Mouse (Mus musculus): ENCODE measurements around the gene Mapk10. TPM values are rescaled to one million over a fixed set of nuclear protein-coding genes. Genes with fewer than 3 reads are reported as not detected.
A peak's percentile ranks its signal among the peaks of the same experiment; 100 is the strongest.
"Not testable (repeated sequence)": the region's sequence is repeated elsewhere in the genome, so short reads cannot be mapped to it uniquely, and the experiment has no call there.

Gene Mapk10
- total RNA-seq, 2 experiments from 2014 or later, result 11.9 to 14.9 TPM

DNA sequence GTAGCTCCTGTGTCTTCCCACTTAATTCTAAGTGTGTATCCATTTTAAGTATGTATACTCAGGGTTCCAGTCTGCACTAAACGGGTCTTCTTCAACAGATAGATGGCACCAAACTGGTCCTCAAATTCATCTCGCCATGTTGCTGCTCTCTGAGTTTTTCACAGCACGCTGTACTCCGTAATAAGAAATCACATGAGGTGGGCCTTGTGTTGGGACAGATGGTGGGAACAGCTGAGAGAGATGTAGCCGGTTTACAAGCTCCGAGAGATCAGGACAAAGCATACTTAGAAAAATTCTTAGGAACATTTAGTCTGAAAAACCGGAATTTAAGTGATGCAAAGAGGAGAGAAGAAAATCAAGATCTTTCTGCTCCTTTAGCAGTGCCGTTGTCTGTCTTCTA, 257.7 kb downstream of the Mapk10 start:
- DNase-seq, result no peak

- DNase-seq, result no peak
Measured at GRCm38 (mm10) chr5:102952918-102953317, 258.2 kb downstream of the Mapk10 start.

- no peak for DNase-seq
Measured at GRCm38 (mm10) chr5:102947061-102947711, 263.9 kb downstream of the Mapk10 start.

- peak; percentile 10 for DNase-seq
Measured at GRCm38 (mm10) chr5:102946625-102947024, 264.5 kb downstream of the Mapk10 start.

GRCm38 (mm10) chr5:102943864-102944630, 267.1 kb downstream of the Mapk10 start:
- DNase-seq, result peak; percentile 9

GRCm38 (mm10) chr5:102930161-102930560, 281.0 kb downstream of the Mapk10 start:
- DNase-seq, result no peak

DNA sequence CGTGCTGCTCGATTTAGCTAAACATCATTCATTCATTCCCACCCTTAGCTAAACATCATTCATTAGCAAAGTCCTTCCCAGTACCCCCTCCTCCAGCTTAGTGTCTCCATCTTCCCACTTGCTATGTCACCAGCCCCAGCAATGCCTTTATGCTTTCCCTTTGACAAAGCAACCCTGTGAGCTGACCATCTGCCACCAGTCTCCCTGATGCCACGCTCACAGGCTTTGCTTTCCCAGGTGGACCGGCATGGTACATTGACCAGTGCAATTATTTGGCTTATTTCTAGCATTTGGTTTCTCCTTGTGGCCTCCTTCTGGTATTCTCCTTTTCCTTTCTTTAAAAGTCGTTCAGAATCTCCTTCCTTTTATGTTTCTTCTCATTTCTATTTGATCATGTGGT, 284.3 kb downstream of the Mapk10 start:
- no peak for DNase-seq

DNA sequence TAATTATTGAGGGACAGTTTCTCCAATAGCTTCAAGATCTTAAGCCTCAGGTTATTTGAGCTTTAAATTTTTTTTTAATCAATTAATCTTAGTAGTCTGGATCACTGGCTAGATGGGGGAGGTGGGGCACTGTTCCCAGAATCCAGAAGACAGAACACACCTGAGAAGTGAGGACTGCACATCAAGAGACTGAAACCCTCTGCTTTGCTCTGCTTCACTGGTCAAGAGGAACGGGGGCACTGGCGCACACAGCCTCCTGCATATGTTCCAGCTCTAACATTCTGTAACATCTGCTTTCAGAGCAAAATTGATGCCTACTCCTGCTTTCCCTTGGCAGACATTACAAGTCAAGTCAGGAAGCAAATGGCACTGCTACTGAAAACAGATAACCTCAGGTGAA, 290.9 kb downstream of the Mapk10 start:
- DNase-seq, result no peak

DNA sequence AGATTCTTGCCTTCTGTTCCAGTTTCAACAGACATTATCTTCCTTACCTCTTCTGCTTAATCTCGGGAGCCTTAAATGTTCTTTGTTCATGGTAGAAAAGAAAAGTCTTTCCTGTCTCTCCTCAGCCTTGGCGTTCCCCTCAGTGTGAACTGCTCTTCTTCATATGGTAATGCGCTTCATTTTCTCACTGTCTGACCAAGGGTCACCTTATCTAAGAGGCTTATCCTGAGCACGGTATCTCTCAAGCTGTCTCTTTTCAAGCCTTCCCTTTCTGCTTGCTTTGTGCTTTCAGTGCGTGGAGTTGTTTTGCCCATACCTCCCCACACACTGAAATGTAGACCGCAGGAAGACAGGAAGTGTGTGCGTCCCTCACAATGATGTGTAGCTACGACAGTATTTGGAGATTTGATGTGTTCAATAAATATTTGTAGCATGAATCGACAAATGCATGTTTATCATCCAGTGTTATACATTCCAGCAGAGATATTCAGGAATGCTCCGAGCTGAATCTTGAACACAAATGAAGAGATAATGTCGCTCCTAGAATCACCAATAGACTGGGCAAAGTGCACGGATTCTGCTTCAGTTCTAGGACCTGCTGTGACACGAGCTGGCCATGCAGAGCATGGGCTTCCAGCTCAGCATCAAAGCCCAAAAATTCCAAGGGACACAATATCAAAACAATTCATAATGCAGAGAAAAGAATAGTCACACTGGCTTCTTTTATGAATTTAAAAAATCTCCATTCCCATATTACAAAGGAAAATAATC, 305.5 kb downstream of the Mapk10 start:
- DNase-seq, result no peak

DNA sequence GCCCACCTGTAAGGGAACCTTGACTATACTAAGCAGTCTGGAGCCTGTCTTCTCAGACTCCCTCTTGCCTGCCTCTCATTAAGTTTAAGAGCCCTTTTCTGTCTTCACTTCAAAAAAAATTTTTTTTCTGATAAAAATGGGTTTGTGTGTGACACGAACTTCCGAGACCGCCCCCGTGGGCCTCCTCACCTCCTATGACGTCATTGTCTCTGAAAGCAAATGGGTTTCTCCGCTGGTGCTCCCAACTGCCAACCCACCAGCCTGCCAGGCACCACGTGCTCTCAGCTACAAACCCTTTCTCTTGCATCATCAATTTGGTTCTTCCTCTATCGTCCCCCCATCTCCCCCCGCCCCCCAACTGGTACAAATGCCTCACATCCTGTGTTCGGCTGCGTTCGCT, 307.1 kb downstream of the Mapk10 start:
- no peak for DNase-seq

- no peak for DNase-seq
Measured at GRCm38 (mm10) chr5:102903487-102903886, 307.6 kb downstream of the Mapk10 start.

GRCm38 (mm10) chr5:102901176-102901575, 310.0 kb downstream of the Mapk10 start:
- DNase-seq, result no peak

GRCm38 (mm10) chr5:102899680-102900215, 311.4 kb downstream of the Mapk10 start:
- peak; percentile 20 for DNase-seq

GRCm38 (mm10) chr5:102898301-102898700, 312.8 kb downstream of the Mapk10 start:
- DNase-seq, result no peak

- peak; percentile 41 for DNase-seq
Measured at GRCm38 (mm10) chr5:102892226-102892625, 318.9 kb downstream of the Mapk10 start.

GRCm38 (mm10) chr5:102889163-102889488, 322.0 kb downstream of the Mapk10 start:
- DNase-seq, result no peak

- no peak for DNase-seq
Measured at GRCm38 (mm10) chr5:102888482-102889162, 322.5 kb downstream of the Mapk10 start.

DNA sequence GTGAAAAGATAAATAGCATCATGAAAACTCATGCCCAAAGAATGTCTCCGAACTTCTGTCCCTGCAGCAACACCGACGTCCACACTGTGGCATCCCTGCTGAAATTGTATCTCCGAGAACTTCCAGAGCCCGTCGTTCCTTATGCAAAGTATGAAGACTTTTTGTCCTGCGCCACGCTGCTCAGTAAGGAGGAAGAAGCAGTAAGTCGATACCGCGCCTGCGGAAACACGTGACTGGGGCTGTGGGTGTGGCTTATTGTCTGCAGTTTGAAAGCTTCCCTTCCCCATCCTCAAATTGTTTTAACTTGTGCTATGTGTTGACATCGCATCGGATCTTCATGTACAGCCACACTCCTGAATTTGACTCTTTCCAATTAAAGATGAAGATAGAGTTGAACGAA, 335.5 kb downstream of the Mapk10 start:
- DNase-seq, result no peak

DNA sequence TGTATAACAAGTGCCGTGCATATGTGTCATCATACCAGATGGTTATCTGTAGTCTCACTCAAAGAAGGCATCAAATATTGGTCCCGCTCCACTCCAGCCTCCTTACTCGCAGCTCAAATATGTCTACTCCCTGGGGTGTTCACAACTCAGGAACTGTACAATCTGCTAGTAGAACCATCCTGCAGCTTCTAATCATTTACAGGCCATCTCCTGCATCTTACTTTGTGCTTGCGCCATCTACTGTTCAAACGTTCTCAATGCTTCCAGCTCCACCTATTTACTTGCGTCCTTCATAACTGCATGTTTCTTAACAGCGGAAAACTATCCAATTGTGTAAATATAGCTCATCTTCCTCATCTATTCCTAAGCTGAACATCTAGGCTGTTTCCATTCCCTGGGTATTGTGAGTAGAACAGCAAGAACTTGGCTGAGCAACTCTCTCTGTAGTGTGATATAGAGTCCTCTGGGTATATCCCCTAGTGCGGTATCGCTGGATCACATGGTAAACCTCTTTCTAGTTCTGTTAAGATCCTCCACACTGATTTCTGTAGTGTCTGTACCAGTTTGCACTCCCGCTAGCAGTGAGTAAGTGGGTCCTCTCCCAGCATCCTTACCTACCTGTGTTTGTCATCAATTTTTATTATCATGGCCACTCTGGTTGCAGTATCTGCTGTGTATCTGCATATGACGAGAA, 336.4 kb downstream of the Mapk10 start:
- peak; percentile 59 for DNase-seq

DNA sequence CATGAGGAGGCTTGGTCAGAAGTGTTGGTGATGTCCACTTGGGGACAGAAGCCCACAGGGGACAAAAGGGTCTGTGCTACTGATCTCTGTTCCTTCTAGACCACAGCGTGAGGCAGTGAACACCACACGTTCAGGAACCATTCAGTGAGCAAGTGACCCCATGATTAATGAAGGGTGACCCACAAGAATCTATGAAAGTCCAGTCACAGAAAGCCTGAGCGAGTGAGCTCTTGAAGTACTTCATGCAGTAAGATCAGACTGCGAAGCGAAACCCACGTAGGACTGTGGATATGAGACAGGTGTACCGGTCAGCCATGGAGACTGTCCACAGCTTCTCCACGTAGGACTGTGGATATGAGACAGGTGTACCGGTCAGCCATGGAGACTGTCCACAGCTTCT, 338.1 kb downstream of the Mapk10 start:
- not testable (repeated sequence) for DNase-seq

- no peak for DNase-seq
Measured at GRCm38 (mm10) chr5:102868196-102868595, 342.9 kb downstream of the Mapk10 start.

- no peak for DNase-seq
Measured at GRCm38 (mm10) chr5:102859749-102860148, 351.4 kb downstream of the Mapk10 start.

All from adrenal gland, postnatal 10 days (tissue).